Mouse (Mus musculus): ENCODE measurements at regions not wholly inside any gene's neighbourhood (a gene's known extent, or its start where the extent isn't known, plus 50 kb on each side); places are given as distances from the start of the nearest gene placed in this dataset.

GRCm38 (mm10) chr8:6164758-6165157, 1059.6 kb upstream of the Slc10a2 start:
- TF ChIP-seq POLR2A (IDR thresholded peaks at IDR 0.05; ENCODE audit: insufficient read length, low read depth) (no peak), MYOD1 (IDR thresholded peaks at IDR 0.05; ENCODE audit: control insufficient read depth in 1 of 3, insufficient read length in 2 of 3, low read depth in 2 of 3) (no peak), MYOG (IDR thresholded peaks at IDR 0.05; ENCODE audit: control insufficient read depth in 1 of 3, insufficient read depth in 1 of 3, insufficient read length in 2 of 3, low read depth in 2 of 3) (no peak), E2F4 (IDR thresholded peaks at IDR 0.05; ENCODE audit: insufficient read depth) (no peak), USF1 (IDR thresholded peaks at IDR 0.05; ENCODE audit: low read depth) (no peak), MAX (IDR thresholded peaks at IDR 0.05; ENCODE audit: low read depth) (no peak), TCF12 (IDR thresholded peaks at IDR 0.05; ENCODE audit: insufficient read depth, poor library complexity, severe bottlenecking) (no peak), CEBPB (IDR thresholded peaks at IDR 0.05; ENCODE audit: insufficient read depth, poor library complexity, severe bottlenecking) (no peak)

Measured in myocyte (in vitro differentiated cells).